Mouse (Mus musculus) testis, adult 2 months (tissue): ENCODE data around the gene Msh5. TPM values are rescaled to one million over a fixed set of nuclear protein-coding genes. Genes with fewer than 3 reads are reported as not detected.

Experiments used
- H3K27ac ChIP-seq: fragments of 200-500 bp; 2 replicates; pipeline ENCODE4 v1.5.1; 2012; ENCODE audit warnings: low read depth, low read length; ENCODE audit not compliant: control insufficient read depth, insufficient read depth
- H3K27me3 ChIP-seq: fragments of 200-500 bp; 2 replicates; pipeline ENCODE4 v1.6.1; 2012; ENCODE audit warnings: mild to moderate bottlenecking, low read length, moderate library complexity; ENCODE audit not compliant: control insufficient read depth, insufficient read depth
- H3K36me3 ChIP-seq: fragments of 200-500 bp; 2 replicates; pipeline ENCODE4 v1.6.1; 2012; ENCODE audit warnings: mild to moderate bottlenecking, low read length; ENCODE audit not compliant: control insufficient read depth, insufficient read depth
- H3K4me1 ChIP-seq: fragments of 200-500 bp; 2 replicates; pipeline ENCODE4 v1.6.1; 2012; ENCODE audit warnings: low read length; ENCODE audit not compliant: control insufficient read depth, insufficient read depth
- H3K4me3 ChIP-seq: fragments of 200-500 bp; 2 replicates; pipeline ENCODE4 v1.5.1; 2012; ENCODE audit warnings: low read depth, mild to moderate bottlenecking, low read length, moderate library complexity, mixed read lengths; ENCODE audit not compliant: control insufficient read depth
- CTCF ChIP-seq: fragments of 200-500 bp; IDR thresholded peaks from 2 replicates; pipeline ENCODE4 v1.5.1; 2012; ENCODE audit warnings: low read depth, mild to moderate bottlenecking, inconsistent platforms, low read length, moderate library complexity; ENCODE audit not compliant: control insufficient read depth, insufficient read depth, insufficient replicate concordance
- POLR2A ChIP-seq: fragments of 200-500 bp; IDR thresholded peaks from 2 replicates; pipeline ENCODE4 v1.6.1; 2012; ENCODE audit warnings: low read depth, mild to moderate bottlenecking, inconsistent platforms, low read length, moderate library complexity; ENCODE audit not compliant: control insufficient read depth
- polyA plus RNA-seq: library from polyadenylated mRNA; depleted of rRNA; stranded (reverse); fragments of >200 nt; gene quantifications from 2 replicates; pipeline ENCODE4 v1.2.3, GENCODE M21; 2012

Gene Msh5
- polyA plus RNA-seq, 1 experiment = 19.3 TPM

DNA sequence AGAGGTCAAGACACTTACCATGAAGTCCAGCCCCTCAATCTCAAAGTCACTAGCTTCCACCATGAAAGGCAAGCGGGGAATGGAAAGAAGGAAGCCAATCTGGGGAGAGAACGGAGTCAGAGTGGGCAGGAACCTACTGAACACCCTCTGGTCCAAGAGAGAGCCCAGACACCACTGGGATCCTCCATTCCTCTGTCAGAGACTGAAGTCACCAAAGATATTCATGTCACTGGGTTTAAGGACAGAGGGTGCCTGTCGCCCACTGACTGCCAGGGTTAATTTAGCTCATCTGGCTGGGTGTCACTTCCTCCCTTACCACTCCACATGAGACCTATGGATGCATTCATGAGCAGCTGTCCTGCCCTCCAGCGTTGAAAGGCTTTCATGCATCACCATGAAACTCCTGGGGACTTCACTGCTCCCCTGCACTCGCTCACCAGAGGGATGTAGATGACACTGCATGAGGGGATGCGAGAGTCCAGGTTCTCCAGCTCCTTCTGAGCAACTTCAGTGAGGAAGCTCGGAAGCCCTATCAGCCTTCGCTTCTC, 14.1 kb downstream of the Msh5 start:
- H3K4me3 ChIP-seq = no peak overlapping the region
- TF ChIP-seq CTCF = no peak
- TF ChIP-seq POLR2A = no peak
- peaks cover 2% of the 10 kb centered on the region; the same call in 1 of the 2 replicates for H3K4me1 ChIP-seq
- H3K27ac ChIP-seq = no peak overlapping the region
- no peaks in the 10 kb centered on the region for H3K27me3 ChIP-seq
- H3K36me3 ChIP-seq = no peaks in the 10 kb centered on the region

DNA sequence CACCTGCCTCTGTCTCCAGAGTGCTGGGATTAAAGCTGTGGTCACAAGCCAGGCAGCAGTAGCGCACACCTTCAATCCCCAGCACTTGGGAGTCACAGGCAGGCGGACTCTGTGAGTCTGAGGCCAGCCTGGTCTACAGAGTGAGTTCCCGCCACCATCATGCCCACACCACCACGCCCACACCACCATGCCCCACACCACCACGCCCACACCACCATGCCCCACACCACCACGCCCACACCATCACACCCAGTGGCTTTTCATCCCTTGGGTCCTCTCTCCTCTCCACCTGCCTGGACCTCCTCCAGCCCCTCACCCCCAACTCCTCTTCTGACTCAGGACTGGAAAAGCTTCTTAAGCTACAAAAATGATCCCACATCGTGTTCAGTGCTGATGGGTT, 14.7 kb downstream of the Msh5 start:
- H3K27me3 ChIP-seq = no peaks in the 10 kb centered on the region
- no peak overlapping the region for H3K27ac ChIP-seq
- peaks cover 2% of the 10 kb centered on the region; the same call in 1 of the 2 replicates for H3K4me1 ChIP-seq
- no peak overlapping the region for H3K4me3 ChIP-seq
- TF ChIP-seq CTCF (no peak), POLR2A (no peak)
- H3K36me3 ChIP-seq = no peaks in the 10 kb centered on the region

DNA sequence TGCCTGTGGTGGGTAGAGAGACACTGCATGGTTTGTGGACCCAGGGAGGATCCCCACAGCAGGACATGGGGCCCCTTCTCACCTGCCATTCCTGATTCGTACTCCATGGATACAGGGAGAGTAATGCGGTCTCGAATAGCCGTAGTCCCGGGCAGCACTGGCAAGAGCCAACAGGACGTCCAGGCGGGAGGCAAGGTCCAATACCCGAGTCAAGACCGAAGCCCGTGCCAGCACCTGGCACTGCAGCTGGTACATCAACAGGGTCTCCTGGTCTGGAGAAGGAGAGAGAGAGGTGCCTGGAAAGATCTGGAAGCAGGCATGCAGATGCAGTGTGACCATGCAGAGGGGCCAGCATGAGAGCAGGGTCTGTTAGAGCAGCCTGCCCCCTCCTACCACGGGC, 15.3 kb downstream of the Msh5 start:
- TF ChIP-seq CTCF = no peak
- TF ChIP-seq POLR2A = no peak
- peak overlapping the region; percentile 3; the same call in 1 of the 2 replicates for H3K27ac ChIP-seq
- no peaks in the 10 kb centered on the region for H3K36me3 ChIP-seq
- no peaks in the 10 kb centered on the region for H3K27me3 ChIP-seq
- peaks cover 2% of the 10 kb centered on the region; the same call in 1 of the 2 replicates for H3K4me1 ChIP-seq
- no peak overlapping the region for H3K4me3 ChIP-seq

GRCm38 (mm10) chr17:35029691-35030532, 16.6 kb downstream of the Msh5 start:
- no peaks in the 10 kb centered on the region for H3K36me3 ChIP-seq
- no peak overlapping the region for H3K27ac ChIP-seq
- H3K4me3 ChIP-seq = no peak overlapping the region
- peaks cover 2% of the 10 kb centered on the region; the same call in 1 of the 2 replicates for H3K4me1 ChIP-seq
- TF ChIP-seq CTCF = peak; percentile 48; the same call in 1 of the 2 replicates
- TF ChIP-seq POLR2A = no peak
- H3K27me3 ChIP-seq = no peaks in the 10 kb centered on the region

GRCm38 (mm10) chr17:35028315-35028714, 18.2 kb downstream of the Msh5 start:
- no peak for TF ChIP-seq CTCF
- TF ChIP-seq POLR2A = no peak
- Histone ChIP-seq H3K27ac (no peak overlapping the region), H3K4me3 (no peak overlapping the region), H3K36me3 (no peaks in the 10 kb centered on the region), H3K27me3 (no peaks in the 10 kb centered on the region), H3K4me1 (peaks cover 2% of the 10 kb centered on the region; the same call in 1 of the 2 replicates)

DNA sequence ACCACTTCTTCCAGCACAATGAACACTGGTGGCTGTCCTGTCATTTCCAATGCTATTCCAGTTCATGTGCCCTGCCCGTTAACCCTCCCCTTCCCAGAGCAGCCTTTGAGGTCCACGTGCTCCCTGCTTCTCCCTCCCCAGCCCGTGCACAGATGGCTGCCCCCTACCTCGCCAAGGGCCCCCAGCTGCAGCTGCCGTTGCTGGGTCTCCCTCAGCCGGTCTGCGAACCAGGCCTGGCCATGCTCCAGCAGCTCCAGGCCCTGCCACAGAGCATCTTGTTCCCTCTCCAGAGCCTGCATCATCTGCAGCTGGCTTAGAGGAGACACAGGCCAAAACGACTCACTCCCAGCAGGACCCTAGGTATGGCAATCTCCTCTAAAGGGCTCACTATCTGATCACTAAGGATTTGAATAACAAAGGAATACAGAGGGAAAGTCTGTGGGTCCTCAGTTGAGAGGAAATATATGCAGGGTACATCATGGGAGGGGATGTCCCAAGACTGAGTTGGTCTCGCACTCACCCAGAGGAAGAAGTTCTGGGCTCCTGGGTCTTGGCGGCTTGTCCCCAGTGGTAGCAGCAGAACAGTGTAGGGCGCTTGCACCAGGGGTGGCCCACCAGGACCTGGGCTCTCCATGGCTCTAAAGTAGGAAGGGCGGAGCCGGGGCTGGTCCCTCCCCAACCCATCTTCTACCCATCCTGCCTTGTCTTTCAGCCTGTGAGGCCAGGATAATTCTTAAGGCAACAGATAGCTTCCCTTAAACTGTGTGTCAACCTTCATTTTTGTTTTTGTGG, 19.1 kb downstream of the Msh5 start, which contains the start of gene Sapcd1:
Sapcd1 (minus strand) TSS at position 740 of the 792 bp plus-strand sequence.
- Histone ChIP-seq H3K27me3 (no peaks in the 10 kb centered on the region), H3K36me3 (no peaks in the 10 kb centered on the region), H3K4me1 (peaks cover 2% of the 10 kb centered on the region; the same call in 1 of the 2 replicates), H3K27ac (no peak within 1 kb of the TSS), H3K4me3 (no peak within 1 kb of the TSS)
- TF ChIP-seq CTCF (no peak), POLR2A (no peak)

GRCm38 (mm10) chr17:35026206-35026605, 20.3 kb downstream of the Msh5 start:
- no peak overlapping the region for H3K4me3 ChIP-seq
- H3K27ac ChIP-seq = no peak overlapping the region
- H3K4me1 ChIP-seq = peaks cover 3% of the 10 kb centered on the region
- H3K36me3 ChIP-seq = no peaks in the 10 kb centered on the region
- no peaks in the 10 kb centered on the region for H3K27me3 ChIP-seq
- no peak for TF ChIP-seq POLR2A
- TF ChIP-seq CTCF = no peak
